Mouse (Mus musculus): ENCODE measurements around the gene Myh2. TPM values are rescaled to one million over a fixed set of nuclear protein-coding genes. Genes with fewer than 3 reads are reported as not detected.

The Myh2 gene
- total RNA-seq (2023) = not detected

DNA sequence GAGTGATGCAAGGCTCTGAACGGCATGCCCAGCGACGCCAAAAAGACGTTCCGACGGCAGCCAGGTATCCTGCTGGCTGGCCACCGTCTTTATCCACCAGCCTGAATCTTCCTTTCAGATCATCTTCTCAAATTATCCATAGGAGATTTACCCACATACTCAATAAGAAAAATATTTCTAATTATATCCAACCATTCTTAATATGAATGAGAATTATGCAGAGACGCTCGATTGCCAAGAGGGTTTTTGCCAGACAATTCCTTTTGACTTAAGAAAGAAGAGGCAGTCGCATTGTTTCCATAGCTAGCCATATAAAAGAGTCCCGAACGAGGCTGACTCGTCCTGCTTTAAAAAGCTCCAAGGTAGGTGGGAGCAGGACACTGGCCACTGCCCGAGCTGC is at the start of gene Myh2:
TSS of gene Myh2 (plus strand) at position 301 of the 400 bp plus-strand sequence.

DNA sequence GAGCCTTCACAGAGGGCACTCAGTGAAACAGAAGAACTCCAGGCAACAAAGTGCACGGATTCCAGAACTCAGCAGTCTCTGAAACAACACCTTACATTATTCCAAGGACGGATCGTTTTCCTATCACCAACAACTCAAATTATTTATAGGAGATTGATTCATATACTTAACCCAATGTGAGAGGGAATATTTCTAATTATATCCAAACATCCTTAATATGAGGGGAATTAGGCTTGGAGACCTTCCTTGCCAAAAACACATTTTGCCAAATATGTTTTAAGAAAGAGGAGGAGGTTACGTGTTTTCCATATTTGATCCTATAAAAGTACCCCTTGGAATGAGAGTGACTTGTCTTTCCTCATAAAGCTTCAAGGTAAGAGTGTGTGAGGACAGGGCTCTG is 28.9 kb downstream of the Myh2 start, which contains the start of gene Myh1:
TSS of gene Myh1 (plus strand) at position 301 of the 400 bp plus-strand sequence.

DNA sequence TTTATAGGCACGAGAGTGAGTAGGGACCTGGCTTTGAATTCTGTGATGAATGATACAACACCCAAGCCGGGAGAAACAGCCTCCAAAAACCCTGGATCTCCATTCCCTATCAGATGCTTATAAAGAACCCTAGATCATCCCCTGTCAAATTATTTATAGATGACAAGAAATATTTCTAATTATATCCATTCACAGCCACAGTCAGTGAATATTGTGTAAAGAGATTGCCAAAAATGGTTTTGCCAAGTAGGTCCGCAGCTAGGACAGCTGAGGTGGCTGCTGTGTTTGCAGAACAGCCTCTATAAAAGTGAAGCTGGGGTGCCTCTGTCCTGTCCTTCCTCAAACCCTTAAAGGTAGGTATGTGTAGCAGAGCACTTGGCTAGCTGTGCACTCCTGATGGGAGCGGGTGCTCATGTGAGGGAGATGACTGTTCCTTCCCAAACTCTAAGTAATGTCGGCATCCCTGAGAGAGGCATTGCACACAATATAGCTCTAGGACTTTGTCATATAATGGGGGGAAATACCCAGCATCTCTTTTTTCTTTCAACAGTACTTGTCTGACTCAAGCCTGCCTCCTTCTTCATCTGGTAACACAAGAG is 66.8 kb downstream of the Myh2 start, which contains the start of gene Myh4:
TSS of gene Myh4 (plus strand) at position 549 of the 599 bp plus-strand sequence.

Other genes starting within 250 kb of the Myh2 start
- gene Tmem238l, start 214.4 kb upstream of the Myh2 start, total RNA-seq (2023) = not detected
- 0.50 TPM for gene Tmem220, start 145.9 kb upstream of the Myh2 start, total RNA-seq (2023)
- 44.1 TPM for gene Adprm, start 118.4 kb upstream of the Myh2 start, total RNA-seq (2023)
- 11.0 TPM for gene Sco1, start 118.4 kb upstream of the Myh2 start, total RNA-seq (2023)
- not detected for gene Myh3, start 92.7 kb upstream of the Myh2 start, total RNA-seq (2023)
- gene Myh1, start 29.0 kb downstream of the Myh2 start, total RNA-seq (2023) = not detected
- not detected for gene Myh4, start 67.0 kb downstream of the Myh2 start, total RNA-seq (2023)
- gene Myh8, start 106.1 kb downstream of the Myh2 start, total RNA-seq (2023) = not detected
- gene Myh13, start 150.6 kb downstream of the Myh2 start, total RNA-seq (2023) = not detected

Measured in CD4-positive naive resting alpha-beta T cell, adult 76 days (primary cell).